Mouse (Mus musculus) spleen, adult 2 months (tissue): ENCODE data around the gene Kcnj5. TPM values are rescaled to one million over a fixed set of nuclear protein-coding genes. Genes with fewer than 3 reads are reported as not detected.

Experiments used
- DNase-seq, 2 experiments: peaks; one replicate each; pipeline versions ENCODE4 v3.0.0 to v3.0.0-alpha.2; 2012 to 2021; ENCODE audit warnings: low spot score in 2 of 2, low read depth in 1 of 2
- H3K27ac ChIP-seq: fragments of 200-500 bp; 2 replicates; pipeline ENCODE4 v1.5.1; 2012; ENCODE audit warnings: low read length, inconsistent platforms; ENCODE audit not compliant: insufficient read depth
- H3K27me3 ChIP-seq: fragments of 200-500 bp; 2 replicates; pipeline ENCODE4 v1.6.1; 2012; ENCODE audit warnings: mild to moderate bottlenecking, moderate library complexity, low read length, inconsistent platforms; ENCODE audit not compliant: control insufficient read depth, insufficient read depth
- H3K36me3 ChIP-seq: fragments of 200-500 bp; 2 replicates; pipeline ENCODE4 v1.6.1; 2012; ENCODE audit warnings: mild to moderate bottlenecking, low read length, inconsistent platforms; ENCODE audit not compliant: control insufficient read depth, insufficient read depth
- H3K4me1 ChIP-seq: fragments of 200-500 bp; 2 replicates; pipeline ENCODE4 v1.6.1; 2011; ENCODE audit warnings: inconsistent platforms; ENCODE audit not compliant: control insufficient read depth, insufficient read depth, insufficient read length
- H3K4me3 ChIP-seq: fragments of 200-500 bp; 2 replicates; pipeline ENCODE4 v1.5.1; 2011; ENCODE audit warnings: mild to moderate bottlenecking, inconsistent platforms; ENCODE audit not compliant: insufficient read depth, insufficient read length; ENCODE audit errors: extremely low read depth
- CTCF ChIP-seq: fragments of 200-500 bp; IDR thresholded peaks from 2 replicates; pipeline ENCODE4 v1.5.1; 2011; ENCODE audit warnings: mild to moderate bottlenecking, inconsistent platforms; ENCODE audit not compliant: insufficient read depth, insufficient read length, insufficient replicate concordance; ENCODE audit errors: extremely low read depth
- POLR2A ChIP-seq: fragments of 200-500 bp; IDR thresholded peaks from 2 replicates; pipeline ENCODE4 v1.6.1; 2011; ENCODE audit warnings: low read depth, low read length, inconsistent platforms
- WGBS: fragments of 180-500 bp; shearing (Covaris S2); methylation state at CpG from one replicate; pipeline ENCODE4 v1.1.7; 2018; 5-methylcytosine and 5-hydroxymethylcytosine counted together
- polyA plus RNA-seq: library from polyadenylated mRNA; depleted of rRNA; stranded (reverse); fragments of >200 nt; gene quantifications from 2 replicates; pipeline ENCODE4 v1.2.3, GENCODE M21; 2012

Gene Kcnj5
- polyA plus RNA-seq, 1 experiment, result 0.97 TPM

DNA sequence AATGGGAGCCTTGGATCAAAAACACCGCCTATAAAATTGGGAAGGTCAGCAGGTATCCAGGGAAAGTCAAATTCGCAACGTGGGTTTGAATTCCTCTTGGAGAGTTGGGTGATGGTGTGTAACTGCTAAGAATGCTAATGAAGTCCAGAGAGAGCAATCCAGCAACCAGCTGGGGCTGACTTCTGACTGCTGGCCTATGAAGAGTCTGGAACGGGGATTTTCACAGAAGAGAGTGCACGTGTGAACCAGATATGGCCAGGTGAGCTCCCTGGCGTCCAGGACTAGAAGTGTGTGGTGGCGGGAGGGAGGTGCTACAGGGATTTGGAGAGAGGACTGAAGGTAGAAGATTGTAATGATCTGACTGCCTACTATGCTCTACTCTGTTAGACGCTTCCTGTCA is 3.9 kb upstream of the Kcnj5 start:
- no peak overlapping the region for H3K4me3 ChIP-seq
- H3K4me1 ChIP-seq, result no peaks in the 10 kb centered on the region; the same call in 1 of the 2 replicates
- 87% methylated on average over 8 of the region's 8 CpGs for WGBS
- H3K27ac ChIP-seq, result no peak overlapping the region
- no peak for DNase-seq
- H3K36me3 ChIP-seq, result no peaks in the 10 kb centered on the region
- peaks cover 14% of the 10 kb centered on the region for H3K27me3 ChIP-seq
- TF ChIP-seq CTCF (no peak), POLR2A (no peak)

DNA sequence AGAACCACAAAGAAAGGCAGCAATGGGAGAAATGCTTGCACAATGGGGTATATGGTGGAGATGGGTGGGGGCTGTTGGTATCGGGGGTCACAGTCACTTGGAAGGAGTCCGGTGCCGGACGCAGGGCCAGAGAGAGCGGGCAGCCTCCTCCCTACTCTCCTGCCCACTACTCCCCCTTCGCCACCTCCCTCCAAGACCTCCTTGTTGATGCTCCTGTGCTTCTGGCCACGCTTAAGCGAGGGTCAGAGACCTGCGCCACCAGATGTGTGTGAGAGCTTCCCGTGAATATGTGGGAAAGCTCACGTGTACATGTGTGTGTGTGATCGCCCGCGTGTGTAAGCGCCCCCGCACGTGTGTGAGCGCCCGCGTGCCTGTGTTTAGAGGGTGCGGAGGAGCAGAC is 339 bp upstream of the Kcnj5 start:
- H3K4me1 ChIP-seq, result no peaks in the 10 kb centered on the region
- TF ChIP-seq CTCF (no peak), POLR2A (no peak)

DNA sequence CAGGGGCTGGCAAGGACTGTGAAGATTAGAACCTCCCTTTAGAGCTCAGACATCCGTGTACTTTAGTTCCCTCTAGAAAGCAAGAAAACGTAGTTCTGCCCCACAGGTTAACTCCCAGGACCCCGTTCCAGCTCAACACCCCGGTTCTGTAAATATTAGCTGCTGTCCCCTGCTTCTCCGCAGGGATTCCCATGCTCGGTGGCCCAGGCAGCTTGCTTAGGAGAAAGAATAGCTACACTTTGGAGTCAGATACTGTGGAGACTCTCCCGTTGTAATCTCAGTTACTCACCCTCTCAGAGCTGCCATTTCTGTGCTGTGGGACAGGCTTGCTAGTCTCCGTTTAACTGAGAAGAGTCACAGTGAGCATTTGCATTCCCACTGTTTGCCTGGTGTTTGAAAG is 1.2 kb downstream of the Kcnj5 start:
- Histone ChIP-seq H3K27ac (no peak overlapping the region), H3K27me3 (peaks cover 14% of the 10 kb centered on the region), H3K36me3 (no peaks in the 10 kb centered on the region), H3K4me1 (no peaks in the 10 kb centered on the region), H3K4me3 (no peak overlapping the region)
- TF ChIP-seq CTCF (no peak), POLR2A (no peak)
- no peak for DNase-seq
- WGBS, result 50% methylated on average over 8 of the region's 8 CpGs

More for the DNA sequence above, 339 bp upstream of the Kcnj5 start:
- Histone ChIP-seq H3K27me3 (peaks cover 14% of the 10 kb centered on the region), H3K27ac (no peak overlapping the region), H3K4me3 (no peak overlapping the region), H3K36me3 (no peaks in the 10 kb centered on the region)
- WGBS, result 13% methylated on average over 21 of the region's 21 CpGs
- no peak for DNase-seq

DNA sequence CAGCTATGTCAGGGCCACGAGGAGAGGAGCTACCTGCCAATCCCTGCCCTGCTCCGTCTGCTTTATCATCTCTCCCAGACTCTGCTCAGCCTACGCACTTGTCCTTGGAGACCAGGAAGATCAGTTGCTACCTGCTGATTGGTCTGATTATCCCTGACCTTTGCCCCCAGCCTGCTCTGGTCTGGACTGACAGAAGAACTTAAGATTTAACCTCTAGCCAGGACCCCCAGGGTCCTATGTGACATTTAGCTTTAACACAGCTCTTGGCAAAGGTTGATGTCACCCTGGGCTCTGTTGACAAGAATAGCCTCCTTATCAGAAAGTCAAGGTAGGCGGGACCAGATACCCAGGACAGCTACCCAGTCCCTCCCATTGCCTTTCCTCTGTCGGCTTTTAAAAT is 3.3 kb downstream of the Kcnj5 start:
- no peaks in the 10 kb centered on the region for H3K36me3 ChIP-seq
- H3K27me3 ChIP-seq, result peaks cover 14% of the 10 kb centered on the region
- no peak overlapping the region for H3K4me3 ChIP-seq
- no peak overlapping the region for H3K27ac ChIP-seq
- H3K4me1 ChIP-seq, result no peaks in the 10 kb centered on the region
- WGBS, result 53% methylated on average over 5 of the region's 5 CpGs
- DNase-seq, result no peak
- TF ChIP-seq CTCF (no peak), POLR2A (no peak)

DNA sequence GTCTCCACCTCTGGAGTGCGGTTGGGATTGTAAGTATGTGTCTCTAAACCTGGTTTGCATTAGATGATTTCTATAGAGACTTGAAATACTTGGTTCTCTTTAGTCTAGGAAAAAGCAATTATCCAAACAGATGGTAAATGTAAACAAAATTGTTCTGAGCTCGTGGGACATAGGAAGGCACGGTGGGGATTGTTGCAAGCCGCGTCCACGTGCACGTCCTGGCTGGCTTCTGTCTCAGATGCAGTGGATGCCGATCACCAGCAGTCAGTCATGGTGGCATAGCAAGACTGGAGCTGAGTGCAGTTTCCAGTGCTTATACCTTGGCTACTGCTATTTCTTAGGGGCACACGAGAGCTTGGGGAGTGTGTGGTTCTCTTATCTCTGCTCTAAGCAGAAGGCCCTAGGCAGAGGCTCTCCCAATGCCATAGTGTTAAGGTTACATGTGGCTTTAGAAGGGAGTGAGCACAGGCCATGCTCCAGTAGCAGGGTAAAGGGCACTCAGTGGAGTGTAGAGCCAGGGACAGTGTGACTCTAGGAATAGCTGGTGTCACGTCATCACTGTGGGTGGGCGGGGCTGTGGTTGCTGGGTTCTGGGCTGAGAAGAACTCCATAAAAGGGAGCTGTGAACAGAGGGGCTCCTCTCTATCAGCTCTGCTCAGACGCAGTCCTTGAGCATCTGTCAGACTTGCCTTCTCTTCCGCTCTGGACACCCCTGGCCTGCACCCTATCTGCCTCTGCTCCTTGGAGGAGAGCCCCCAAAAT is 8.6 kb downstream of the Kcnj5 start:
- Histone ChIP-seq H3K36me3 (no peaks in the 10 kb centered on the region), H3K4me1 (no peaks in the 10 kb centered on the region), H3K27ac (no peak overlapping the region), H3K27me3 (no peaks in the 10 kb centered on the region), H3K4me3 (no peak overlapping the region)
- DNase-seq, result peak in 1 of 2 experiments; percentile 17
- no peak for TF ChIP-seq POLR2A
- TF ChIP-seq CTCF, result no peak
- WGBS, result 82% methylated on average over 13 of the region's 13 CpGs

DNA sequence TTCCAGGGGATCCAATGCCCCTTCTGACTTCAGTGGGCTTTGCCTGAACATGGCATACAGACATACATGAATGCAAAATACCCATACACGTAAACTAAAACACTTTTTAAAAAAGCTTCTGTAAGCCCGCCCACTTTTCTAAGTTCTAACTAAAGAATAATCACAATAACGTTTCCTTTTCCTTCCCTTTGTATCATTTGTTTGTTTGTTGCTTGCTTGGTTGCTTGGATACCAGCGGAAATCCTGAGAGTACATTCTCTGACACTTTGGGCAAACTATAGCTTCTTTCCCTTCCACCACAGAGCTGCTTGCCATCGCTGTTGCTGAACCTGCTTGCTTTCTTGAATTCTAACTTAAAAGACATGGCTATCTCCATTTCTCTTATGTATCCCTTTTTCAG is 13.0 kb downstream of the Kcnj5 start:
- TF ChIP-seq CTCF (no peak), POLR2A (no peak)
- no peak for DNase-seq
- H3K27ac ChIP-seq, result no peak overlapping the region
- 72% methylated on average over 5 of the region's 5 CpGs for WGBS
- H3K4me3 ChIP-seq, result no peak overlapping the region
- no peaks in the 10 kb centered on the region for H3K4me1 ChIP-seq
- no peaks in the 10 kb centered on the region for H3K36me3 ChIP-seq
- H3K27me3 ChIP-seq, result no peaks in the 10 kb centered on the region

DNA sequence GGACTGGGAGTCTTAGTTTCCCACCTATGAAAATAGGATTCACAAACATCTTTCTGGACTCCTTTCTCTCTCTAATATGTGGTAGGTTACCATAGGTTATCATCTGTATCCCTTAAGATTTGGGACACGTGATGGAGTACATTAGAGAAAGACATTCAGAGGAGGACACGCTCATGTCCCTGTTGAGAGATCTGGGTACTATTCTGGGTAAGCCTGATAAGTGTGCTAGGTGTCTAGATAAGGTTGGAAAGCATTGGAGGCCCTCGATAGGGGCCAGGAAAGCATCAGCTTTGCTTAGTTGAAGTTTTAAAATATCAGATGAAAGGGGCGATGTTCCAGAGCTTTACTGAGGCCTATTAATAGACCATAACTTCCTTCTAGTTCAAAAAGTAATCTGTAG is 15.4 kb downstream of the Kcnj5 start:
- DNase-seq, result no peak
- no peaks in the 10 kb centered on the region for H3K36me3 ChIP-seq
- no peak for TF ChIP-seq POLR2A
- no peak for TF ChIP-seq CTCF
- no peaks in the 10 kb centered on the region for H3K4me1 ChIP-seq
- WGBS, result 80% methylated on average over 4 of the region's 4 CpGs
- H3K27ac ChIP-seq, result no peak overlapping the region
- no peaks in the 10 kb centered on the region for H3K27me3 ChIP-seq
- H3K4me3 ChIP-seq, result no peak overlapping the region
